Mouse (Mus musculus) thymus, postnatal 10 days (tissue): ENCODE results near the gene B3gnt9.

Source experiments
- DNase-seq, 2 experiments: peaks; one replicate each; pipeline ENCODE4 v3.0.0; 2021; ENCODE audit warnings: low spot score in 2 of 2

The B3gnt9 gene

DNA sequence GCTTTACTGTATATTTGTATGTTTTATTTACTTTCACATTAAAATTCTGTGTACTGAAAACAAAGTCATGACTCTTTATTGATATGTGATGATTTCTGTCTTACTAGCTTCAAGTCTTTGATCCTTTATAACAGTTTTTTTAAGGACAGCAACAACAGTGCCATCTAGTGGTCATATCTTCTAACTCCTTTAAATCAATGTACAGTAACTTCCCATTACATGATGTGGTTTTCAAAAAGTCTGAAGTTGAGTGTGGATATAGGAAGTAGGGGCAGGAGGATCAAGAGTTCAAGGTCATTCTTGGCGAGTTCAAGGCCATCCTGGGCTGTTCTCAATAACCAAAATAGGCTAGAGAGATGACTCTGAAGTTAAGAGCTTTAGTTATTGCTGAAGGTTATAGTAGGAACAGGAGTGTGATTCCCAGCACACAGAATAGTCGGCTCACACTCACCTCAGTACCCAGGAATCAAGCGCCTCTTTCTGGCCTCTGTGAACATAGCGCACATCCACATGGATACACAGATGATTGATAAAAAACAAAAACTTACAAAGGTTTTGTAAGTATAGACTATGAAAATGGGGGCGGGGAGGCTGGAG is 36.9 kb downstream of the B3gnt9 start:
- DNase-seq = peak in 1 of 2 experiments; percentile 54

DNA sequence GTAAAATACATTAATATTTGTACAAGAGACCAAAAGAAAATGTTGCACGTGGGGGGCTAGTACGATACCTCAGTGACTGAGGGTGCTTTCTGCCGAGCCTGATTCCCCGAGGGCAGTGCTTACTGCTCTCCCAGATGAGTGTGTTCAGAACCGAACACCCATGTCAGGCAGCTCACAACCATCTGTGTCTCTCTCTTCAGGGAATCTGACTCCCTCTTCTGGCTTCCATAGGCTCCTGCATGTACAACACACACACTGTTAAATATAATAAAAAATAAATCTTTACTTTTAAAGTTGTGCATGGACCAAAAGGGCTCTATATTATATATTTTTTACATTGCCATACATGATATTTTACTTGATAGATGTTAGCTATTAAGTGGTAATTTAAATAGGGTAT is 40.8 kb downstream of the B3gnt9 start:
- no peak for DNase-seq

DNA sequence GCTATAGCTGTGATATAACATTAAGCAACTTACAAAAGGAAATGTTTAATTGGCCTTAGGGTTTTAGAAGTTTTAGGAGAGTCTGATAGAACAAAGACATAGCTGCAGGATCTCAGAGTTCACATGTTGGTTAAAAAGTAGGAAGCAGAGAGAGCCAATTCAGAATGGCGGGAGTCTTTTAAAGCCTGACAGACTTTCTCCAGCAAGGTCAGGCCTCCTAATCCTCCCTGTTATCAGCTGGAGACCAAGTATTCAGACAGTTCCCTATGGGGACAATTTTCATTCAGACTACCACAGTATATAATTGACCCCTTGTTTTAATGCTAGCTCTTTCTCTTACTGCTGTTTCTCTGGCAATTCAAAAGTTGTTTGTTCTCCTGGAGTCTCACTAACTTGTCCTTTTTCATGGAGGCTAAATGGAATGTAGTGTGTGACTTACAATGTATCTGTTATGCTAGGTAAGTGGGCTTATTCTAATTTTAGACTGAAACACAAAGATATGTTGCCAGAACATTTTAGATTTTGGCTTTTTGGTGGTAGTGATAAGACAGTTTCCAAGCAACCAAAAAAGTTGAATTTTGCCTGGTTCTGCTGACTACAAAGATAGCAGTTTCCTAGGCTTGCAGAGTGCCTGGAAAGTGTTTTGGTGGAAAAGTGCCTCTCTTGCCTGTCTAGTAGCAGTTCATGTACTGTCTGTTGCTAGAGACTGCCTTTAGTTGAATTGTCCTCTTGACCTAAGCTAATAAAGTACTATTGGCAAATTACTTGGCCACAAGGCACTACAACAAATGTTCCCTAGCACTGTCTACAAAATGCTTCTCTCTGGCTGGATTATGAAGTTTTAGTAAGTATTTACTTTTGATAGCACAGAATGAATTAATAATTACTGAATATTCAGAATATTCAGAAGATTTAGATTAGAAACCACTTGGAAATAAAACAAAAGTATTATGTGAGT is 45.5 kb downstream of the B3gnt9 start:
- no peak for DNase-seq

DNA sequence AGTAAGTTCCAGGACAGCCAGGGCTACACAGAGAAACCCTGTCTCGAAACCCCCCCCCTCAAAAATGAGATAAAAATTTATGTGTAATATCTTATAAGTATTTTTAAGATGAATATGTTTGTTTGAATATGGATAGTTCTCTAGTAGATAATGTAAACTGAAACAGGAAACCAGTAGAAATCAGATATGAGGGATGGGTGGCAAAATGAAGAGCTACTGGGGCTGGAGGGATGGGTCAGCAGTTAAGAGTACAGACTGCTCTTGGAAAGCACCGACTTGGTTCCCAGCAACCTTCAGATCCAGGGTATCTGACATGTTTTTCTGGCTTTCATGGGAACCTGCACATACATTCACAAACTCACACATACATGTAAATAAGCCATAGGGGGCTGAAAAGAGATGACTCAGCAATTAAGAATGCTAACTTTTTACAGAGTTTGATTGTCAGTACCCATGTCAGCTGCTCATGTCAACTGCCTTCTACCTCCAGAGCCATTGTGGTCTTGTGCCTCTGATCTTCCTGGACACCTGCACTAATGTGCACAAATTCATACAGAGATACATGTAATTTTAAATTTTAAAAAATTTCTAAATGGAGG is 47.2 kb downstream of the B3gnt9 start:
- no peak for DNase-seq

DNA sequence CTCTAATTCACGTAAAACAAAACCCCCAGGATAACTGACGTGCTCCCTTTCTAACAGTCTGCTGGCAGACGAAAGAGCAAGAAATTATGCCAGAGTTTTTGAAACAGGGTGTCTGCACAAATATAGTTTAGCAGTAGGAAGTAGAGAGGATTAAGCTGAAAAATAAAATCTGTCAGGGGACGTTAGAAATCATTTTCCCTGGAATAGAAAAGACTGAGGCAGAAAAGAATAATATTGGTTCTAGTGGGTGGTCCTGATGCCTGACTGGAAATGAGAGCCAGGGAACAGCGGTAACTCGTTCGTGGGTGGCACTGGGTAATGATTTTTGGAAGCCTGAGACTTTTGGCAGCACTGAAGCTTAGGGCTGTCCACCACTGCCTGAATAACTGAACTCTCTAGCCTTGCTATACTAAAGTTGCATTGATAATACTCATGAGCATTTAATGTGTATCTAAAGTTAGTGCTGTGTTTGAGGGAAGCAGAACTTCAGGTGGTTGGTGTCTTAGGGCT is 48.1 kb downstream of the B3gnt9 start:
- no peak for DNase-seq

DNA sequence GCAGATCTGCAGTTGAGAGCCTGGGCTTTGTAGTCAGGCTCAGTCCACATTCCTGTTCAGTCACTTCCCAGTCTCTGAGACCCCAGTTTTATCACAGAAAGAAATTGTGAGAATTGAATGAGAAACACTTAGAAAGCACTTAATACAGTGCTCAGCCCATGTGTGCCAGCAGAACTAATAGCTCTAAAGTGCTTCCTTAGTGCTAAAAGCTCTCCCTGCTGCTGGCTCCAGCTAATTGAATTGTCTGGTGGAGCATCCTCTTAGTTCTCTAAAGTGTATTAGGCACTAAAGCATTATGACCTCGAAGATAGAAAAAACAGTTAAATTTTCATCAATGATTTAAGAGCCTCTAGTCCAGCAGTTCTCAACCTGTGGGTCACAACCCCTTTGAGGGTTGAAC is 49.2 kb downstream of the B3gnt9 start:
- no peak for DNase-seq
